Mouse (Mus musculus) ovary, postnatal 36 days (tissue): ENCODE measurements at regions not wholly inside any gene's neighbourhood (a gene's known extent, or its start where the extent isn't known, plus 50 kb on each side); places are given as distances from the start of the nearest gene placed in this dataset.

Experiments
- DNase-seq: peaks from one replicate; pipeline ENCODE4 v3.0.0; 2022; ENCODE audit warnings: low spot score, mixed read lengths

DNA sequence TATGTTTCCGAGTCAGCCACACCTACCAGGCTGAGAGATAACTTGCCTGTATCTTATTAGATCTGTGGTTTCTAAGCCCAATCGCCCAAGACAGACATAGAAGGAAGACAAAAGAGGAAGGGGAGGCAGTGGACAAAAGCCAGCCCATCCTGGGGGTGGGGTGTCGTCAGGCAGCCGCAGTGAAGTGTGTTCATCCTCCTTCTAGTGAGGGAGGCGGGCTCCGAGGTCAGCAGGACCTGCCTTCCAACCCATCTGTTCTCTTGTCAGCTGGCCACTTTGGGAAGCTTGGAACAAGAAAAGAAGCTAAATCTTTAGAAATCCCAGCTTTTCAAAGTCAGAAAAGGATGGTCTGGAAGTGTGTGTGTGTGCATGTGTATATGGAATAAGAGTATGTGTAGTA, 228.7 kb upstream of the Kazn start:
- no peak for DNase-seq

DNA sequence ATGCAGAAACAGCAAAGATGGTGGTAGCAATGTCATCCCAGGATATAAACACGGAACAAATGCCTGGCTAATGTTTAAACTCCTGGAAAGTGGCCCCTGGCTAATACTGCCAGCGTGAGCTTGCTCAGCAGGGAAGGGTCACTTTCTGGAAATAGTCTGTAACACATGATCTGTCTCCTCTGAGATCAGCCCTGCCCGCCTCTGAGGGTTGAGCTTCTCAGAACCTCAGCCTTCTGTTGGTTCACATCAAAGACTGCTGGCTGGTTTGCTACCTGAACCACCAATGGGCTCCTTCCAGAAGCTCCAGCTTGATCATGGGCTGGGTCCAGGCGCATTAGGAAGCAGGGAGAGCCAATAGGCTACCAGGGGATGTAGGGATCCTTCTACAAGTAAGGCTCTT, 226.0 kb upstream of the Kazn start:
- no peak for DNase-seq

DNA sequence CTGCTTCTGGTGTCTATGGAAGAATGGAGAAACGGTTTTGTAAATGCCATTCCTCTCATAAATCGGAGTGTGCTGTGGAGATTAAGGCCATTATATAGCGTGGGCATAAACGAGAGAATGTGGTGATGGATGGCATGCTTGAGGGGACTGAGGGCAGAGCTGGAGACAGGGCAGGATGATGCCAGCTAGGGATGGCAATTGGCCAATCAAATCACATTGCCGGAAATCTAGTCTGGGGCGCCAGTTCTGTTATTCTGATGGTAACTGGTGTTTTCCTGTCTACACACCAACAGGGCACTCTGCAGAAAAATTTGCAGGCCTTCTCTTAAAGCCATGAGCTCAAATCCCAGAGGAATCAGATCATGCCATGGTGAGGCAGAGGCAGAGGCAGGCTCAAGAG, 224.9 kb upstream of the Kazn start:
- no peak for DNase-seq

DNA sequence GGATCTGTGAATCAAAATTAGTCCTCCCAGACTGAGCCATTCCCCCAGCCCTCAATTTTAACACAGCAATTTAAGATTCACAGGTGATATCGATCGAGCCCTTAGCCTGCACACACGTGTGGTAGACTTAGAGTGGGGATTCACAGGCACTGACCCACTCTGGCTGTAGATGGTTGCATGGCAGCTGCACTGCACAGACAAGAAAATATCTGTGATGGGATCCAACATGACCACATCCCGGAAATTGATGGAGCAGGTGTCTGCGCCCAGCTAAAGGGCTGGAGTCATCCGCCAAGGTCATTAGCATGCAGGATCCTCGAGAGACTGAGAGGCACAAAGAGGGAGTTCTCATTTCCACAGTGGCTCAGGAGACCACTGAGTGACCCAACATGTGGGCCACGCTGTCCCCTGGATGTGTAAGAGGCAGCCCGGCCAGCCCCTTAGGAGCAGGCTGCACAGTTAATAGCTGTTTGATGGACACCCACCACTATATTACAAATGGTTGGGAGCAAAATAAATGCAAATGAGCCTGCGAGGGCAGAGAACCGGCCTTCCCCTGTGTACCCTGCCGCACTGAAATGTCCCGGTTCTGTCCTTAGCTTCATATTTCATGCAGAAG, 221.4 kb upstream of the Kazn start:
- no peak for DNase-seq

DNA sequence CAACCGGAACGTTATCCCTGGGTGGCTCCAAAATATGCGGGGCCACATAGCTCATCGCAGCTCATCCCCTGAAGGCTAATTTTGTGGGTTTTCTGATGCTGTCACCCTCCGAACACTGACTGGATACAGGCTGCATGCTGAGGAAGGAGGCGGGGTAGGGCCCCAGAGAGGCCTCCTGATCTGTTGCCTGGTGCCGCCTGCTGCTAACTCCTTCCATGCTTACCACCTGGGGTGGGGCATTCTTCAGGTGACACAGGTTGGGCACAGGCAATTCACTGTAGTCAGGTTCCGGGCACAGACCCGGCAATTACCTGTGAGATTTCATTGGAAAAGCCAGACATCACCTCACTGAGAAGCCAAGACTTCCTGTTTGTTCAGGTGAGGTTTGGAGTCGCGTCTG, 213.4 kb upstream of the Kazn start:
- DNase-seq, result no peak

DNA sequence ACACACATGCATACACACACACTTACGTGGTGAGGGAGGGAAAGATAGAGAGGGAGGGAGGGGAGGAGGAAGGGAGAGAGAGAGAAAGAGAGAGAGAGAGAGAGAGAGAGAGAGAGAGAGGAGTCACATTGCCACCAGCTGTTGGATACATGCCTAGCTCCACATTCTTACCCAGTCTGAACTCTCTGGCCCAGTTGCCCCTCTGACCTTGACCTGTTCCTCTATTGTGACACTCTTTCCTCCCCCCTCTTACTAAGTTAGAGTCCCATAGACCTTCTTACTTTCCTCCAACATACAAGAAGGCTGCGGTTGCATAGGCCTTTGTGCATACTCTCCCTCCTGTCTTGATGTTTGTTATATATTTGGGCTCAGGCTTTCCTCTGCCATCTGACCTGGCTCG, 211.7 kb upstream of the Kazn start:
- DNase-seq, result no peak

DNA sequence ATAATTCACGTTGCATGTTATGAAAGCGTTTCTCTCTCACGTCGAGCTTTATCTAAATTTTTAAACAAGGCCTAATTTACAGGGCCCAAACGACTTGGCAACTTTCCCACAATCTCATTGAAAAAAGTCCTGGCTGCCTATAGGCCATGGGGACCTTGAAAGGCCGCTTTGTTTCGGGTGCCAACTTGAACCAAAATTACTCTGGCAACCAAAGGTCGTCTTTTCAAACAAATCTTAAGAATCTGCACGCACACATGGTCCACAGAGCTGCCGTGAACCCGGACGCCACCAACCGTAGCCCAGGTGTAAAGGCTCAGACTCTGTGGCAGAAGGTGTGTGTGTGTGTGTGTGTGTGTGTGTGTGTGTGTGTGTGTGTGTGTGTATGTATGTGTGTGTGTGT, 210.5 kb upstream of the Kazn start:
- no peak for DNase-seq

DNA sequence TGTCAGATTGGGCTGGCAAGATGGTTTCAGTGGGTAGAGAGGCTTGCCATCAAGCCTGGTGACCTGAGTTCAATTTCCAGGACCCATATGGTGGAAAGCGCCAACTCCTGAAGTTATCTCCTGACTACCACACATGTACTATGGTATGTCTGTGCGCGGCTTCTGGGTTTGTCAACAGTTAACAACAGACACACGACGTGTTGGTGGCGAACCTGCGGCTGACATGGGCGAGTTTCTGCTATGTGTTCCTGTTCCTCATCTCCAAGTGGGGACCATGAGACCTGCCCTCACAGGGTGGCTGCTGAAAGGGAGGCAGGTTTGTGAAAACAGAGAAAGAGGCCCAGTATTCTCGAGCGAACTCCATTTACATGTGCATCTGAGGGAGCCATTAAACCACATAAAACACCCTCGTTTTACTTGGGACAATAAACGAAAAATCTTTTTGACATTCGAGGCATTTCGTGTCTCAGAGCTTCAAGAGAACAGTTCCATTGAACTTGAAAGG, 210.0 kb upstream of the Kazn start:
- no peak for DNase-seq

DNA sequence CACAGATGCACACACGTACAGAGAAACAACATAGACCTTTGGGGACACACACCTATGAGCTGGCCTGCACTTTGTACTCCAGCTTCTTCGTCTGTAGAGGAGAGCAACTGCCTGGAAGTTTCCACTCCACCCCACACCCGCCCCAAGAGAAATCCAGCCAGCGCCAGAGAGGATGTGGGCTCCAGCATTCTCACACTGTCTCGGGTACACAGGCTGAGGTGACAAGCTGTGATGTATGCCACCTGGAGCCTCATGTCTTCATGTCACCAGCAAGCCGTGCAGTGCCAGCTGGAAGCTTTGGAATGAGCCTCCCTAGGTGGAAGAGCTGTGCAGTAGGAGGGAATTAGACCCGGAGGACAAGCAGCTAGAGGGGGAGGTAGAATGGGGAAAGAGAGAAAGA, 208.3 kb upstream of the Kazn start:
- no peak for DNase-seq

DNA sequence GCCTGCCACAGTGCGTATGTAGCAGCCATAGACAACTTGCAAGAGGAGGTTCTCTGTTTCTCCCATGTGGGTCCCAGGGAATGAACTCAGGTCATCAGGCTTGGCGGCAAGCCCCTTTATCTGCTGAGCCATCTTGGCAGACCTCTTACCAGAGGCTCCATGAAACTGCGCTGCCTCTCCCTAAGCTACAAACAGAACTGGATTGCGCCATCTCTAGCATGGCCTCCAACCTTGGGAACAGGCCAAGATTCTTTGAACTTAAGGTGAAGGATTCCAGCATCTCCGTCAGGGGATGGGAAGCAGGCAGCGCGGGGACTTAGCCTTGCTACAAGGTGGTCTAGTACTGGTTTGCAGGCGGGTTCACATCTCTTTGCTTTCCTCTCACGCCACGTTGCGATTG, 201.8 kb upstream of the Kazn start:
- DNase-seq, result peak; percentile 14

DNA sequence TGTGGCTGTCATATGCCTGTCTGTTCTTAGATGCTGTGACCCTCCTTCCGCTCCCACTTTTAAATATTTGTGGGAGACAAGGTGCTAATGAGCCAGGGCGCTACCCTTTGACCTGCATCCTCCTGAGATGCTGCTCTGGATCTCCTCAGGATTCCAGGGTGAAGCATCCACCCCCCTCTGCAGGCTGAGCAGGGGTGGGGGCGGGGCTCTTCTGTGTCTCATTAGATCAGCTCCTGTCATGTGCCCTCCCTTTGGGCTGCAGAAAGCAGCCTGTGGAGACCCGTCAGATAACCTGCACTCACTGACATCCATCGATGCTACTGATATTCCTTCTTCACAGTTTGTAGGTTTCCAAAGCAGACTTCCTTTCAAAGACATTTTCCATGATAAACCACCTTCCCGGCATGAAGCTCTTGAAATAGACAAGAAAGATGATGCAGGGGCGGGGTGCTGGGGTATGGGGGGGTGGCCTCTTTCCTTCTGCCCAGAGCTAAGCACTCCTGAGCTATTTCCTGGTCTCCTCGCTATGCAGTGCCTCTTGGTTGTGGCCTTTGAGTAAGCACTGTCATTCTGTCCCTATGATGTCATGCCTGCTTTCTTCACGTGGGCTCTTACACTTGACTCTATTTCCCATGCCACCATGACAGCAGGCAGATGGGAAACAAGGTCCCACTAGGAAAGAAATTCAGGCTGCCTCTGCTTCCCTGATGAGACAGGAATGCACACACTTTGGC, 200.4 kb upstream of the Kazn start:
- no peak for DNase-seq

DNA sequence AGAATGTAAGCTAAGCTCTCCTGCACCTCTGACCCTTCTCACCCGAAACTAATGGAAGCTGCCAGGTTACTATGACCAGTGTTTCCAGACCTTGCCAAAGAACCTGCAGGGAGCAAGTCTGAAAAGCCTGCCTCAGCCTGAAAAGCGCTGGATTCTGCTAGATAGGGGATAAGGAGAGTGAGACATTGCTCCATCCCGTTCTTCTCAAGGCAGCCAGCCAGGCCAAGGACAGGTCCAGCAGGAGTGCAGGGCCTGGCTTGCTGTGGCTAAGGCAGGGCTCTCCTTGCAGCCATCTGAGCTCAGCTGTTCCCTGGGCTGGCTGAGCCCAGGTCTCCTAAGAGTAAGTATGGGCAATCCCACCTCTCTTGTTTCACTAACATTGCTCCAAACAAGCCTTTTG, 185.4 kb upstream of the Kazn start:
- DNase-seq, result peak; percentile 27

DNA sequence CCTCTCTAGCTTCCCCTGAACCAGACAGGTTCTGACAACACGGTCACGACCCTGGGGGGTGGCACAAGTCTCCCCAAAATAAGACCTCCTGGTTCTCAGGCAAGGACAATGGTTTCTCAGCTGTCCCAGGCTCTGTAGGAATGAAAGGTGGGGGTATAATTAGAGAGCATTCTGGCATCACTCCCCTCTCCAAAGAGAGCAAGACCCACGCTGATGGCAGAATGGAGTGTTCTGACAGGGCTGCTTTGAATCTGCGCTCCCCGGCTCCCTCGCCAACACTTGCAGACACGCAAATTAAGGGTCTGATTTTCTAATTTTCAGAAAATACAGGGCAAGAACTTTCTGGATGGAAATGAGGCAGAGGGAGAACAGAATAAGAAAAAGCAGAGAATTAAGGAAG, 181.2 kb upstream of the Kazn start:
- no peak for DNase-seq

DNA sequence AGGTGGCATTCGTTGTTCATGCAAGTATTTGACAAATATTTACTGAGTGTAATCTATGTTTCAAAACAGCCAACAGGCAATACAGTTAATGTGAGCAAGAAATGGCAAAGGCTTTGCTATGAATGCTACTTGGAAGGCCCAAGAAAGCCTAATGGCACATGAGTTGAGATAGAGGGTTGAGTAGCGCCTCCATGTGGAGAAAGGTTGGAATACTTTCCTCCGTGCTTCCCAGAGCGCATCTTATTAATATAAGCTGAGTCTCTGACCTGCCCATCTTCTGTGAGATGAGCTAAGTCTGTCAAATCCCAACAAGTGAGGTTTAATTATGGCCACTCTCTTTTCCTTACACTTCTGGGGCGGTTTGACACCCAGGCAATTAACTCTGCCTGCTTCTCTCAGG, 175.7 kb upstream of the Kazn start:
- no peak for DNase-seq

DNA sequence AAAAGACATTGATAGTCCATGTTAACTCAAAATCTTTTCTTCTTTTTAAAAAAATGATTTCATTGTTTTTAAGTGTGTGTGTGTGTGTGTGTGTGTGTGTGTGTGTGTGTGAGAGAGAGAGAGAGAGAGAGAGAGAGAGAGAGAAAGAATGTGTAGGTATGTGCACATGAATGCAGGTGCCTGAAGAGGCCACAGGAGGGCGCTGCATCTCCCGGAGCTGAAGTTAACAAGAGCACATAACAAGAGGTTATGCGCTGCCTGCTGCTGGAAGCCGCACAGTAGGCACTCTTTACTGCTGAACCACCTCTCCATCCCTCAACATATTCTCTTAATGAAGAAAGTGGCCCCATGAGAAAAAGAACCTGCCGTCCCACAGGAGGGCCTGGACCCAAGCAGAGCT, 172.6 kb upstream of the Kazn start:
- no peak for DNase-seq

DNA sequence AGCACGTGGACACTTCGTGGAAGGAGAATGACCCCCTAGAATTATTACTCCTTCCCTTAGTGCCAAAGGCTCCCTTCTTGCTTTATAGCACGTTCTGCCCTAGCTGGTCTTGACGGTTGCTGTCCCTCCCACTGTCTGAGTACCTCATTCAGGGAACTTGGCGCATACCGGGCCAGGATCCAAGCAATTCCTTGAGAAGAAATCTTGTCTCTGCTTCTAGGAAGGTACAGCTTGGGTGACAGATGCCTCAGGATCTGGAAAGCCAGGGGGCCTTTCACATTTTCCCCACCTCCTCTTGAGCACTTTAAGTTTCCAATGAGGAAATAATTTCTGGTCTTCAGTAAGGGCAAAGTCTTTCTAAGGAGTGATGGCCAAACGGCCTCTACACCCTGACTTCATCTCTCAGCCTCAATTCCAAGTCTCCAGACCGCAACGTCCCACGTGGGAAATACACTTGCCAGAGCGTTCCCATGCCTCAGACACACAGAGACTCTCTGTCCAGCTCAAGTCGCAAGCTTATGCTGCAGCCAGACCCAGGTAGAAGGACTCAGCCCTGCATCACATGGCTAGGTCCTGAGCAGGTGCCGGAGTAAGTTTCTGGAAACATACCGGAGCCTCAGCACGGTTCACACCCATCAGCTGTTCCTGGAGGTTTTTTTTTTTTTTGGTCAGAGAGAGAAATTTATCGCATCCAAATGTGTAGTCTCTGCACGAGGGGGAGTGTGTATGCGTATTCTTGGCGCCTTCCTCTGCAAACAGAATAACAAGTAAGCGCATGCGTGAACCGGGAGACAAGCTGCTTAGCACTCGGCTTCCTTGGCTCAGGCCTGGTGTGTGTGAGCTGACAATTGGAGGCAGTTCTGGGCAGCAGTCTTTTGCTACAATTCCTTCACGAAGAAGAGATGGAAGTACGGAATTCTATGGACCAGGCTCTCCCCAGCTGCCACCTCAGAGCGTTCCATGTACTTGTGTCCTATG, 171.7 kb upstream of the Kazn start:
- DNase-seq, result peak; percentile 13

DNA sequence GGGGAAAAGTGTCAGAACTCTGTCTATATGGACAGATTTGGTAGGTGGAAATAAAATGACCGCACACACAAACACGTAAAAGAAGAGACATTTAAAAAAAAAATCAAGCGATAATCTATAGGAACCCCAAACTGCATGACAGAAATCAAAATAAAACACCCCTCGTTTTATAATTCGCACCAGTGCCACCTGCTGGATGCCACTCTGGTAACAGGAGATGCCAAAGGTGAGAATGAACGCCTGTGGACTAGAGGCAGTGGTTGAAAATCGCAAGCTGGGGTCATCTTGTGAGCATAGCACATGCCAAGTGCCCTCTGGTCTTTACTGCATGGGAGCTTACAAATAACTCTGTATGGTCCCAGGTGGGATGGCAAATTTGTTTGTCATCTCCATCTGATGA, 158.7 kb upstream of the Kazn start:
- no peak for DNase-seq

DNA sequence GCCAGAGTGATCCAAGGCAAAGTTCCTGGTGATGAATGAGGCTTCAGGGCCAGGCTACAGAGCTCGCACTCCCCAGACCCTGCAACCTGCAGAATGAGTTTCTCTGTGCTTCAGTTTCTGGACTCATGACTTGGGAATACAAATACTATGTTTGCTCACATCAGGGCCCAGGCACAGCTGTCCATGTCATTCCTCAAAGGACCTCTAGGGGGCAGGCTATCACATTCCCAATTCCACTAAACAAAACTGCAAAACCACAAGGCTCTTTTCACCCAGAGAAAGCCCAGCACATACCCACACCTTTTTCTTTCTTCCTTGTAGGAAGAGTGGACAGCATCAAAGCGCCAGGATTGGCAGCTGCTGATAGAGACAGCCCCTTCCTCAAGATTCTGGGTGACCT, 153.7 kb upstream of the Kazn start:
- DNase-seq, result peak; percentile 10

DNA sequence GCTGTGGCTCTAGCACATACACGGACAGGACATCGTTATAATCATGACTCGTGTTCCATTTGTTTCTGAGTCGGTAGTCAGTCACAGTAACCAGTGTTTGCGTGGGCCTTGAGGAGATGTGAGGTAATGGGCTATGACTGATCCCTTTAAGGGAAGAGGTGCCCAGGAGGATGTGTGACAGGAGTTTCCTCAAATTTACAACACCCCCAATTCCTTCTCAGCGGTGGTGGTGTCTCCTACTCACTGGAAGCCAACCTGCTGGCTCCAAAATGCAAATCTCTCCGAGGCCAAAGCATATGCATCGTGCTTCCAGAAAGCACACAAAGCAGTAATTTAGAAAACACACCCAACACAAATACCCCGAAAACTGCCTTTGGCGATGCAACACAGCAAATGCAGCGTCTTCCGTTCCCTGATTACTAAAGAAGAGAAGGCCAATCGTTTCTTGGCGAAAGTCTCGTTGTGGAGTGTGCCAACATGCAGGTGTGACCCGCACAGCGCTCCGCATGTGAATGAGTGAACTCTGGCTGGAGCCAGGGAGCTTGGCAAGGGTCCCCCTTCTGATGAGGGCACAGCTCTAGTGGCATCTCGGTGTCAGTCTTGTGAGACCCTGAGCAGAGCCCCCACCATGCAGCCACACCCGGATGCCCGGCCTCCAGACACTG, 151.5 kb upstream of the Kazn start:
- no peak for DNase-seq

DNA sequence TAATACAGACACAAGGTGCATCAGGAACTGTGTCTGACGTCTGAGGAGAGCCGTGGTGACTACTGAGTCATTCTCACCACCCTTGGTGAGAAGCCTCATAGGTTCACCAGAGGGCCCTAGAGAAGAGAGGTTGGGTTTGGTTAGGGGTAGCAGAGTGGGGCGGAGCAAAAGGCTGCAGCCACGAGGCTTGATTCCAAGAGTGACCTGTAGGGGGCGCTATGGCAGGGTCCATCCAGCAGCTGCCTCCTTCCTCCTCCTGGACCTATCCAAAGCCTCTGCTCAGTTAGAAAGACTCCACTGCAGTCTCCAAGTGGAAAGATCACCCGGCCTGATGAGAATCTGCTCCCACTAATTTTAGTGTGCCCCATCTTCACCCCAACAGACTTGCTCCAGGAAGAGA, 149.3 kb upstream of the Kazn start:
- no peak for DNase-seq

DNA sequence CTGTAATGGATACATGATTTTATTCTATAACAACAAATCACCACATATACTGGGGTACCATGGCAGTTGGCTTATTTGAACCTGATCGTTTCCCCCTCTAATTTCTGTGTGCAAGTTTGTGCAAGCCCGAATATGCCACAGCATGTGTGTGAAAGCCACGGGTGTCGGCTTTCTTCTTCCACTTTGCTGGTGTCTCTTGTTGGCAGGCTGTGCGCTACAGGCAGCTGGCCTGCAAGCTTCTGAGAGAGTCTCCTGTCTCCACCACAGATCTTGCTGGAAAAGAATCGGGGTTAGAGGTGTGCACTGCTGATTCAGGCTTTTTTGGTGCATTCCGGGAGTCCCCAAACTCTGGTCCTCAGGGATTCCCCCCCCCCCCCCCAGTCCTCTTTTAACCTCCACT, 142.0 kb upstream of the Kazn start:
- no peak for DNase-seq

DNA sequence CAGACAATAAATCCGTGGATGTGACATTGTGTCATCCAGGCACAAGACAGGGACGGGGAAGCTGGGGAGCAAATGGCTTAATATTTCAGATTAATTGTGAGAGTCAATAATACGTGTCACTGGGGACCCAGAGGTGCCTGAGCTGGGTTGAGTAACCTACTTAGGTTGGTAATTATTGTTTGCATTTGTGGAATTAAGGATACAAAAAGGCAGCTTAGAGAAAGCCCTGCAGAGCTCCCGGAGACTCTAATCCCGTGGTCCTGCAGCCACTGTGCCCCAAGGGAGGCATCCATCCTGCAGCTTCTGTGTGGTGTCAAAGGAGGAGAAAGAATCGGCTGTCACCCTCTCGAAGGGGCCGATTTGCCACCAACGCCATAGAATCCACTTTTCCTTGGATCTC, 139.3 kb upstream of the Kazn start:
- DNase-seq, result no peak
